Mouse (Mus musculus) erythroblast, embryonic 14.5 days (primary cell): ENCODE data around the gene Rad54l. TPM values are rescaled to one million over a fixed set of nuclear protein-coding genes. Genes with fewer than 3 reads are reported as not detected.
A peak's percentile ranks its signal among the peaks of the same experiment; 100 is the strongest.

Source experiments
- H3K27me3 ChIP-seq: 2 replicates; pipeline ENCODE4 v1.6.1; 2012; ENCODE audit warnings: inconsistent platforms; ENCODE audit not compliant: control insufficient read depth
- H3K36me3 ChIP-seq: 2 replicates; pipeline ENCODE4 v1.6.1; 2012; ENCODE audit warnings: mild to moderate bottlenecking, inconsistent platforms; ENCODE audit not compliant: control insufficient read depth
- H3K4me1 ChIP-seq: 2 replicates; pipeline ENCODE4 v1.6.1; 2012; ENCODE audit warnings: inconsistent platforms; ENCODE audit not compliant: control insufficient read depth
- H3K4me3 ChIP-seq: replicated peaks from 2 replicates; pipeline ENCODE3; 2012; ENCODE audit warnings: moderate library complexity, mild to moderate bottlenecking, inconsistent platforms
- H3K9me3 ChIP-seq: 2 replicates; pipeline ENCODE4 v1.6.1; 2012; ENCODE audit warnings: low read length, inconsistent platforms, mixed read lengths; ENCODE audit not compliant: control insufficient read depth
- GATA1 ChIP-seq: IDR thresholded peaks from 2 replicates; pipeline ENCODE4 v1.6.1; 2012; ENCODE audit warnings: low read length, inconsistent platforms, mixed read lengths
- TAL1 ChIP-seq: IDR thresholded peaks from 3 replicates; pipeline ENCODE4 v1.6.1; 2012; ENCODE audit warnings: low read length, inconsistent platforms, mixed read lengths
- polyA plus RNA-seq: library from polyadenylated mRNA; stranded (reverse); fragments of >175 nt; gene quantifications from 2 replicates; pipeline ENCODE4 v1.2.3, GENCODE M21; 2012

The Rad54l gene
- polyA plus RNA-seq, 1 experiment: 0.21 TPM

DNA sequence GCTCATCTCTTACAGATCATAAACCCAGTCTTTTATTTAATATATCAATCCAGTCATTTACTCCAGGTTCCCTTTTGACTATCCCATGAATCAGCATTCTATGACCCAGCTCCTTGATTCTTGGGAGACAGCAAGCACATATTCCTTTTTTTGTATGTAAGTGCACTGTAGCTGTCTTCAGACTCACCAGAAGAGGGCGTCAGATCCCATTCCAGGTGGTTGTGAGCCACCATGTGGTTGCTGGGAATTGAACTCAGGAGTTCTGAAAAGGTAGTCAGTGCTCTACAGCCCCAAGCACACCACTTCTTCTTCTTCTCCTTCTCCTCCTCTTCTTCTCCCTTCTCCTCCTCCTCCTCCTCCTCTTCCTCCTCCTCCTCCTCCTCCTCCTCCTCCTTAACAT, 65.9 kb downstream of the Rad54l start:
- Histone ChIP-seq H3K36me3 (no peaks in the 10 kb centered on the region), H3K4me3 (no peak overlapping the region), H3K27me3 (no peaks in the 10 kb centered on the region), H3K9me3 (no peaks in the 10 kb centered on the region), H3K4me1 (peaks cover 23% of the 10 kb centered on the region)
- TF ChIP-seq TAL1: no peak
- TF ChIP-seq GATA1: no peak

- H3K36me3 ChIP-seq: no peaks in the 10 kb centered on the region
- peaks cover 33% of the 10 kb centered on the region for H3K4me1 ChIP-seq
- H3K4me3 ChIP-seq: peak within 1 kb of the TSS; percentile 86
- TF ChIP-seq TAL1 (no peak), GATA1 (no peak)
- no peaks in the 10 kb centered on the region for H3K27me3 ChIP-seq
- no peaks in the 10 kb centered on the region for H3K9me3 ChIP-seq
These were observed 70.0 kb downstream of the Rad54l start, which contains the start of gene Nsun4 for GRCm38 (mm10) chr4:116053399-116053961. Nsun4 (minus strand) TSS chr4:116053876.

GRCm38 (mm10) chr4:116052526-116053293, 70.8 kb downstream of the Rad54l start:
- Histone ChIP-seq H3K9me3 (no peaks in the 10 kb centered on the region), H3K36me3 (peaks cover 5% of the 10 kb centered on the region), H3K4me1 (peaks cover 33% of the 10 kb centered on the region), H3K27me3 (no peaks in the 10 kb centered on the region), H3K4me3 (peak overlapping the region; percentile 86)
- TF ChIP-seq TAL1 (no peak), GATA1 (no peak)

DNA sequence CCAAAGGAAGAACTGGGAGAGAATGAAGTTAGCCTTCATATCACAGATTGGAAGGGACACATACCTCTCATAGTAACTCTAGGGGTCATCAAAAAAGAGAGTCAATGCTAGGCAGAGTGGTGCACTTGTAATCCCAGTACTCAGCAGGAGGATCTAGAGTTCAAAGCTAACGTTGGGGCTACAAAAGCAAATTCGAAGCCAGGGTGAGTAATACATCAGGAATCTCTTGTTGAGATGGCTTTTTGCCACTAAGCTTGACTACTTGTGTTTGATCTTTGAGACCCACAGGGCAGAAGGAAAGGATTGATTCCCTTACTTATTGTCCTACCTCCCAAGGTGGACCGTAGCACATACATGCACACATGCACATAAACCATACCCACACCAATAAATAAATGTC, 74.3 kb downstream of the Rad54l start:
- Histone ChIP-seq H3K4me1 (peaks cover 27% of the 10 kb centered on the region), H3K27me3 (no peaks in the 10 kb centered on the region), H3K4me3 (no peak overlapping the region), H3K9me3 (no peaks in the 10 kb centered on the region), H3K36me3 (peaks cover 19% of the 10 kb centered on the region)
- TF ChIP-seq GATA1 (no peak), TAL1 (no peak)

DNA sequence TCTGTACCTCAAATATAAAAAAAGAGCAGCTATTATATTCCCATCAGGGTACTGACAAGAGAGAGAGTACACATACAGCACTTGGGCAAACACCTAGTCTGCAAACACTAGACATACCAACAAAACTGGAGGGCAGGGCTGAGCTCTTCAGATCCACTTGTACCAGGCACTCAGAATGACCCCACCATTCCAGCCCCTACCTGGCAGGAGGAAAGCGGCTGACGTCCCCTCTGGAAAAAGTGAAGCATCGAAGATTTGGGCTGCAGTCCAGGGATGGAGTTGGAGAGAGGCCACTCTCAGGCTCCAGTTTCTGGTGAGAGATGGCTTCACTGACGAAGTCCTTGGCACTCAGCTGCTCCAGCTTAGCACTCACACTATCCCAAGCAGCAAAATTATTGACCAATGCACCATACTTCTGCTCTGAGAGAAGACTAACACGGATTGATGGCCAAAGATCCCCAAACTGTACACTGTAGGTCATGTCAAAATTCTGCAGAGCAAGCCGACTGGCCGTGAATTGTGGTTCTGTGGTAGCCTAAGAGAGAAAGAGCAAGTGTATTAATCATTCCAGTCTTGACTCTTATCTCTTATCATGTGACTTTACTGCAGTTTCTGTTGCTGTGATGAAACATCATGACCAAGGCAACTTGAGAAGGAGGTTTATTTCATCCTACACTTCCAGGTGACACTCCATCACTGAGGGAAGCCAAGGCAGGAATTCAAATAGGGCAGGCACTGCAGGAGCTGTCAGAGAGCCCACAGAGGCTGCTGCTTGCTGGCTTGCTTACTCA, 75.2 kb downstream of the Rad54l start:
- no peaks in the 10 kb centered on the region for H3K27me3 ChIP-seq
- H3K4me1 ChIP-seq: peaks cover 18% of the 10 kb centered on the region
- H3K36me3 ChIP-seq: peaks cover 24% of the 10 kb centered on the region
- H3K9me3 ChIP-seq: no peaks in the 10 kb centered on the region
- H3K4me3 ChIP-seq: no peak overlapping the region
- TF ChIP-seq GATA1: no peak
- TF ChIP-seq TAL1: no peak

GRCm38 (mm10) chr4:116047681-116048080, 75.8 kb downstream of the Rad54l start:
- H3K4me1 ChIP-seq: peaks cover 12% of the 10 kb centered on the region
- no peaks in the 10 kb centered on the region for H3K27me3 ChIP-seq
- H3K9me3 ChIP-seq: no peaks in the 10 kb centered on the region
- H3K36me3 ChIP-seq: peaks cover 30% of the 10 kb centered on the region
- no peak overlapping the region for H3K4me3 ChIP-seq
- TF ChIP-seq TAL1: no peak
- no peak for TF ChIP-seq GATA1

DNA sequence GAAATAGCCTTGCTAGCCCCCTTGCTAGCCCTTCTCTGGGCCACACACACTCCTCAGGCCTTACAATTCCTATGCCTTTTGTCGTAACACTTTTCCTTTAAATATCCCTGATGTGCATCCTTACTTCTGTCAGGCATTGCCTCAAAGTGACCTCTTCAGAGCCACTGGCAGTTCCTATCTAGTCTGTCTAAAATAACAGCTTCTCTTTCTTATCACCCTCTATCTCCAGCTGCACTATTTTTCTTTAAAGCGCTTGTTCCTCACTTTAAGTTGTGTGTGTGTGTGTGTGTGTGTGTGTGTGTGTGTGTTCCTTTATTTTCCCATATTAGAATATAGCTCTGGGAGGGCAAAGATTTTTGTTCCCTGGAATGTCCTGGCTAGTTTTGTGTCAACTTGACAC, 76.9 kb downstream of the Rad54l start:
- Histone ChIP-seq H3K9me3 (no peaks in the 10 kb centered on the region), H3K27me3 (no peaks in the 10 kb centered on the region), H3K4me3 (no peak overlapping the region), H3K4me1 (peaks cover 4% of the 10 kb centered on the region), H3K36me3 (peaks cover 35% of the 10 kb centered on the region)
- TF ChIP-seq GATA1 (no peak), TAL1 (no peak)

Other genes starting within 250 kb of the Rad54l start
- gene Kncn, start 239.3 kb downstream of the Rad54l start, polyA plus RNA-seq: 0.02 TPM in 1 of 2 replicates, not detected in the other
- gene 6430628N08Rik, start 233.0 kb downstream of the Rad54l start, polyA plus RNA-seq: not detected in 2 replicates
- not detected in 2 replicates for gene Dmbx1, start 183.8 kb downstream of the Rad54l start, polyA plus RNA-seq
- gene Faah, start 105.8 kb downstream of the Rad54l start, polyA plus RNA-seq: 0.02 and 0.04 TPM in 2 replicates
- gene Nsun4, start 69.8 kb downstream of the Rad54l start, polyA plus RNA-seq: 0.01 and 0.06 TPM in 2 replicates
- gene Uqcrh, start 48.6 kb downstream of the Rad54l start, polyA plus RNA-seq: 12.6 and 16.3 TPM in 2 replicates
- 0.56 and 1.2 TPM in 2 replicates for gene Lrrc41, start 48.4 kb downstream of the Rad54l start, polyA plus RNA-seq
- gene Pomgnt1, start 150 bp upstream of the Rad54l start, polyA plus RNA-seq: 0.10 and 0.18 TPM in 2 replicates
- gene Lurap1, start 27.6 kb upstream of the Rad54l start, polyA plus RNA-seq: not detected in 2 replicates
- 0.05 TPM in 1 of 2 replicates, not detected in the other for gene Tspan1, start 43.9 kb upstream of the Rad54l start, polyA plus RNA-seq
- gene 1700042G07Rik, start 49.7 kb upstream of the Rad54l start, polyA plus RNA-seq: not detected in 2 replicates
- gene Gm49337, start 49.7 kb upstream of the Rad54l start, polyA plus RNA-seq: not detected in 2 replicates
- 0.01 and 0.05 TPM in 2 replicates for gene Pik3r3, start 97.9 kb upstream of the Rad54l start, polyA plus RNA-seq